Mouse (Mus musculus) skeletal muscle tissue, adult 2 months (tissue): ENCODE measurements around the gene Sult1a1.
"Not testable (repeated sequence)": the region's sequence is repeated elsewhere in the genome, so short reads cannot be mapped to it uniquely, and the experiment has no call there.

Experiments used
- DNase-seq: peaks from one replicate; pipeline ENCODE4 v3.0.0-alpha.2; 2012; ENCODE audit warnings: low read depth, low spot score

Sult1a1 gene

DNA sequence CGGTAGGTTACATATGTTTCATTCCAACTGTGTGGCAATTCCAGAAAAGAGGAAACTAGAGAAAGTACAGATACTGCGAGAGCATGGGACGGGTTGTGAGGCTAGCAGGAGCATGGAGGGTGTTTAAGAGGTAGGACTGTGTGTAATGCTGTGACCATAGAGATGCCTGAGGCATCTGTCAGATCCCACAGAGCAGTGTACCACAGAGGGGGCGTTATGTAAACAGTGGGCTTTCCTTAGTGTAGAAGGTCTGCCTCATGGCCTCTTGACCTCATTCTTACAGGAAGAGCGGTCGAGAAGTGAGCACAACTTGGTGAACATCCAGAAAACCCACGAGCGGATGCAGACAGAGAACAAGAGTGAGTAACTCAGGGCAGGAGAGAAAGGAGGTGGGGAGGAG is 12.6 kb downstream of the Sult1a1 start:
- no peak for DNase-seq

DNA sequence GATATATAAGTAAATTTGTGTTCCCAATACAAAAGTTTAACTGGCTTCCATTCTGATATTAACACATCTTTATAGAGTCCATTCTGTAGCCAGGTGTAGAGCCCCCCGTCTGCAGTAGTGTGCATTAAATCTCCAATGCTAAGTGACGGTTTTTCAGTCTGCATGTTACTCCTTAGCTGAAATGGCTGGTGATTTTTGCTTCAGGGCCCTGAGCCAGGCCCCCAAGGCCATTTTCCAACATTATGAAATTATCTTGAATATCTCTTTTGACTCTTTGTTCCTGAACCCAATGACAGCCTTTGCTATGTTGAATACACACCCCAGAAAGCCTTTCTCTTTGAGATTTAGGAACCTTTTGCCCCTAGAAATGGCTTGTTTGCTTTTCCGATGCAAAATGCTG is 16.5 kb downstream of the Sult1a1 start:
- DNase-seq = no peak

DNA sequence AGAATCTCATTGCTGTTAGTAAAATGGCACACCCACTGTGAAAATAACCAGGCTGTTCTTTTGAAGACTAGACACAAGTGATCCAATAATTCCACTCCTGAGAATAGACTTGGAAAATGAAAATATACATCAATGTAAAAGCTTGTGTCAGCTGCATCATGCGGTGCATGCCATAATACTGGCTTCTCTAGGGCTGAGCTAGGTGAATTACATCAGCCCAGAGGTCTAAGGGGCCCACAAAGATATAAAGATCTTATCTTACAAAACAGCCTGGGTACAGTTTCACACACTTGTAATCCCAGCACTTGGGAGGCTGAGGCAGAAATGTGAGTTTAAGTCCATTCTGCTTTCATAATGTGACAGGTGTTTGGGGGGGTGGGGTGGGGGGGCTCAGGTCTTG is 18.7 kb downstream of the Sult1a1 start:
- DNase-seq = no peak

DNA sequence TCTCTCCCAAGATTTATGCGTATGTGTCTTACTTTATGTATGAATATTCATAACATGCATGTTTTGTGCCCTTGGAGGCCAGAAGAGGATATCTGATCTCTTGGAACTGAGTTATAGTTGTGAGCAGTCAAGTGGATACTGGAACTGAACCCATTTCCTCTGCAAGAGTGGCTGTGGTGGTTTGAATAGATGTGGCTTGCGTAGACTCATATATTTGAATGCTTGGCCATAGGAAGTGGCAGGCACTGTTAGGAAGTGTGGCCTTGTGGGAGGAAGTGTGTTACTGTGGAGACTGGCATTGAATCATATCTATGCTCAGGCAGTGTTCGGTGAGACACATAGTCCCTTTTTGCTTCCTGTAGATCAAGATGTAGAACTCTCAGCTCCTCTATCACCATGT is 20.5 kb downstream of the Sult1a1 start:
- DNase-seq = no peak

DNA sequence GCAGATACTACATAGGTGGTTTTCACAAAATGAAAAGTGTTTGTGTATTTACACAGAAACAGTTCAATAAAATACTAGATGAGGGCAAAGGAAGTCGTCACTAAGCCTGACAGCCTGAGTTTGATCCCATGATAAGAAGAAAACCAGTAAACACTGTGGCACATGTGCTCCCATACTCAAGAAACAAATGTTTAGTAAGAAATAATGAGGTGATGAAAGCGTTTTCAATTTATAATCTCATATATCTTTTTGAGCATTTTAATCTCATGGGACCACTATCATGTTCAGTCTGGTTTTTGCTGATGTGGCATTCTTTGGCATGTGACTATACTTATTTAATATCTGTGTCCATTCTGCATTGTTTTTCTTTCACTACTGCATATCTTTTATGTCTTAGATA is 22.2 kb downstream of the Sult1a1 start:
- no peak for DNase-seq

DNA sequence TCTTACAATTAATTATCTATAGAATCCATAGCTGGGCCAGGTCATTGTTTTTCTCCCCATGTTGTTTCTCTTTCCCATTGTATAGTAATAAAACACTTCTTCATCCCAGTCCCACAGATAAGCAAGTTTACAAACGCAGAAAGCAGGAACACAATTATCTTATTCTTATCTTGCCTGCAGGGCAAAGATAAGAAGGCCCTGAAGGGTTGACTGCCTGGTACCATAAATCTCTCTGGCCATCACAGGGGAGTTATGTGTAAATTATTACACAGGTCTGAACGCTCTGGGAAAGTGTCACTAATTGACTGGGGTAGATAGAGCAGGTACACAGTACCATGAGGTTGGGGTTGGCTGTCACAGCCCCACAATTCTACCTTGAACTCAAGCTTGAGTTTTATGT is 25.4 kb downstream of the Sult1a1 start:
- no peak for DNase-seq

DNA sequence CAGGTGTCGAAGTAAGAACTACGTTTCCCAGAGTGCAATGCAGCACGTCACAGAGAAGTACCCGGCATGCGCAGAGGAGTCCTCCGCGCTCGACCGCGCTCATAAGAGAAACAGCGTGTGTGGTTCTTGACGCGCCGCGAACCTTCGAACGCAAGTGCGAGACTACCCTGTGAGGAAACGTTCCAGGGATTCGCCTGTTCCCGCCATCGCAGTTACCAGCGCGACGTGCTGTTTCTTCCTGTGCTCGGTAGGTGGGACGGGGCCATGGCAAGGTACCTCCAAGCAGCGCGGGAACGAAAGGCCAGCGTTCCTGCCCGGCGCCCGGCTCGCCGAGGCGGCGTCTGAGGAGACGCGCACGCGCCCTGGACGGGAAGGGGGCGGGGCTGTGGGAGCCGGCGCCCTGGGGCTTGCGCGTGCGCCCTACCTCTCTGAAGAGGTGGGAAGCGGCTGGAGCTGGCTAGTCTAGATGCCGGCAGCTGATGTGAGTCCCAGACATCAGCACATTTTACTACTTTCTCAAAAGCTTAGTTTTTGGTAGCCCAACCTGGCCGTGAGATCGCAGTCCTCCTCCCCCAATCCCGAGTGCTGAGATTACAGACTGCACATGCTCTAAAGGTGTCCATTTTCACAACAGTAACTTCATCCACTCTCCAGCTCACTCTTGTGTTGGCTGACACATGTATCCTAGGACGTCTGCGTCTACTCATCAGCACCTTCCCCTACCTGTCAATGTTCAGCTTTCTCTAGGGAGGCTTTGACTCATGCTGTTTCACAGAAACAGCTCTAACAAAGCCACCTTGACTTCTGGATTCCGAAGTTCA is 26.8 kb downstream of the Sult1a1 start, which contains the start of gene Sgf29:
TSS of gene Sgf29 (plus strand) at position 79 of the 821 bp plus-strand sequence.
- peak; percentile 85 for DNase-seq

DNA sequence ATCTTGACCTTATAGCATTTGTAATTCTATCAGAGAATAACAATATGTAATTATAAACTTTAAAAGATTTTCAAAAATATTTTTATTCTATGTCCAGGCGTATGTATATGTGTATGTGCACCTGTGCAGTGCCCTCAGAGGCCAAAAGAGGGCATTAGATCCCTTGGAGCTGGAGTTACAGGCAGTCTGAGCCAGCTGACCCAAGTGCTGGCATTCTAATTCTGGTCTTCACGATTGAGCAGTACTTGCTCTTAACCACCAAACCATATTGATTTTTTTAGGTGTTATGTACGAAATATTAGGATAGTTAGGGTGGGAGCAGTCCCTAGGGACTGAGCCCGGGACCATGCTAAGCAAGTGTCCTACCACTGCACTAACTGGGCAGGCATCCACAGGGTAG is 27.7 kb downstream of the Sult1a1 start:
- no peak for DNase-seq

DNA sequence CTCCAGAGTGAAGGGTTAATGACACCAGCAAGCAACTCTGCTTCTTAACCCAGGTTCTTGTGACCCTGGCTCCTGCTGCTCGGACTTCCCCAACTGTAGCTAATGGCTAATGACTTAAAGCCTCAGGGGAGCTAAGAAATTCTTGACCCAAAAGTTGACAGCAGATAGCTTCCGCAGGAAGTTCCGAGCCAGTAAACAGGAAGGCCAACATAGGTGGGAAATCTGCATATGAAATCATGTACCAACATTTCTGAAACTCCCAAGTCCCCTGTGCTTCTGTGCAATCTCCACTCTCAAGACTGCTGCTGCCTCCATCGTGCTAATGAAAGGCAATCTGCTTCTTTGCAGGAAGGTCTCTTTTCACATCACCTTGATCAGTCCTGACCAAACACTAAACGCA is 30.5 kb downstream of the Sult1a1 start:
- no peak for DNase-seq

DNA sequence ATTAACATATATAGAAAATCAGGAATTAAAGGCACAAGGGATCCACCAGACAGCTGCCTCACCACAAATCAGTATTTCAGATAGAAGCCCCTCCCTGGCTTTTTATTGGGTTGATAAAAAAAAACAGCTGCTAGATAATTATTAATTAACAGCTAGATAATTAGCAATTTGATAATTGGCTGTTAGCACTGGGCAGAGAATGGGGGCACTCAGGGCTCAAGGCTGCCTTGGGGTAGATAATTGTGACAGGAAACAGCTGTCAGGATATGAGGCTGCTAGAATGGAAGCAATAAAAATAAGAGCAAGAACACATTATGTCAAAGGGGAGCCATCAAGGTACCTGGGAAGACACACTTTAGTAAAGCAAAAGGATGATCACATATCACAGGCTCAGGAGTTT is 31.3 kb downstream of the Sult1a1 start:
- no peak for DNase-seq

DNA sequence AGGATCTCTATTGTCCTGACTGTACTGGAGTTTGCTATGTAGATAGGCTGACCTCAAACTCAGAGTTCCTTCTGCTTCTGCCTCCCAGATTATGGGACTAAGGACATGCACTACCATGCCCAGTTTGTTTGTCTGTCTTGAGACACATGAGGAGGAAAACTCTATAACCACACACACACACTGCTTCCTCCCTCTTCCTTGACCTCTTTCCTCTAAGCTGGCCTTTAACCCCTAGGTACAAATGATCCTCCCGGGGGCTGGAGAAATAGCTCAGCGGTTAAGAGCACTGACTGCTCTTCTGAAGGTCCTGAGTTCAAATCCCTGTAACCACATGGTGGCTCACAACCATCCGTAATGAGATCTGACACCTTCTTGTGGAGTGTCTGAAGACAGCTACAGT is 31.9 kb downstream of the Sult1a1 start:
- DNase-seq = no peak

DNA sequence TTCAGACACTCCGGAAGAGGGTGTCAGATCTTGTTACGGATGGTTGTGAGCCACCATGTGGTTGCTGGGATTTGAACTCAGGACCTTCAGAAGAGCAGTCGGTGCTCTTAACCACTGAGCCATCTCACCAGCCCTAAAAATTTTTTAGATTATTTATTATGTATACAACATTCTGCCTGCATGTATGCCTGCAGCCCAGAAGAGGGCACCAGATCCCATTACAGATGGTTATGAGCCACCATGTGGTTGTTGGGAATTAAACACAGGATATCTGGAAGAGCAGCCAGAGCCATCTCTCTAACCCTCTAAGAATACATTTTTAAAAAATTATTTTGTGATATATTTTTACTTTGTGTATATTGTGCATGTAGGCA is 33.0 kb downstream of the Sult1a1 start:
- not testable (repeated sequence) for DNase-seq

DNA sequence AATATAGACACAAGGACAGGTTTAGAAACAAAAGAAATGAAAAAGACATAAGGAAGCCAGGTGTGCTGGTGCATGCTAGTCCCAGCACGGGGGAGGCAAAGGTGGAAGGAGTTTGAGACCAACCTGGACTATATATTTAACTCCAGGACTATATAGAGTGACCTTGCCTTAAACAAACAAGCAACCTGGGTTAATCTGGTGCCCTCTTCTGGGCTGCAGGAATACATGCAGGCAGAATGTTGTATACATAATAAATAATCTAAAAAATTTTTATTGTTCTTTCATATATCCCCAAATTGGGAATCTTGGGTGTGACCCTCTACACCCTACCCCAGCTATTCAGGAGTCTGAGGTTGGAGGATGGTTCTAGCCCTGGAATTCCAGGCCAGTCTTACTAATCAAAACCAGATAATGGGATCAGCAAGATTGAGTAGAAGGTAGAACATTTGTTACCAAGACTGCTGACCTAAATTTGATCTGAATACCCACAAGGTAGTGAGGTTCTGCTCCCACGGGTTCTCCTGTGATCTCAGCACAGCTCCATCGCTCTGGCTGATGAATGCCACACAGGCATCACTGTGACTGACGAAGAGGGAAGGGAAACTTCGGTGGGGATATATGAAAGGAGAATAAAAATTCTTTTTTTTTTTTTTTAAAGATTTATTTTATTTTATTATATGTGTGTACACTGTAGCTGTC is 33.5 kb downstream of the Sult1a1 start:
- no peak for DNase-seq

DNA sequence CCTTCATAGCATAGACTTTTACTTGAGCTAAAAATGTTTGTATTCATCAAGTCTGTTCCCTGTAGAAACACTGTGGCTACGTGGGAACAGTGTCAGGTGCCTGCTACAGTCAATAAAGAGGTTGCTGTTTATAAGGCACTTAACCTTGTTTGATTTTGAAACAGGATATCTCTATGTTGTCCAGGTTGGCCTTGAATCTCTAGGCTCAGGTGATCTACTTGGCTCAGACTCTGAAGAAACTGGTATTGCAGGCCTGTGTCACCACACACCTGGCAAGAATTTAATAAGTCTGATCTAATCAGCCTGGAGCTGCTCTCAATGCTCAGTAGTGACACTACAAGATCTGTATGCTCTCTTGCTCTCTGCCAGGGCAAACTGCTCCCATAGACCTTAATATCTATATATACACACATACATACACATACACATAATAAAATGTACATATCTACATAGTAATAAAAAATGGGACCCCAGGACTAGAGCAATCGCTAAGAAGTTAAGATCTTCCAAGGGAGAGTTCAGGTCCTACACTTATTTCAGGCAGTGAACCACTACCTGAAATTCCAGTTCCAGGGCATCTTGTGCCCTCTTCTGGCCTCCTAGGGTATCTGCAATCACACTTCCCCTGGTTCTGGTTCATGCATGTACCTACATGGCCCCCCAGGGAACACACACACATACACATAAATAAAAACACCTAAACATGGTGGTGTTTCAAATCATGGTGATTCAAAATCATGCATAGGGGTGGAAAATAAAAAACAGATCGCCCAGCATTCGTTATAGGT is 39.3 kb downstream of the Sult1a1 start:
- no peak for DNase-seq

DNA sequence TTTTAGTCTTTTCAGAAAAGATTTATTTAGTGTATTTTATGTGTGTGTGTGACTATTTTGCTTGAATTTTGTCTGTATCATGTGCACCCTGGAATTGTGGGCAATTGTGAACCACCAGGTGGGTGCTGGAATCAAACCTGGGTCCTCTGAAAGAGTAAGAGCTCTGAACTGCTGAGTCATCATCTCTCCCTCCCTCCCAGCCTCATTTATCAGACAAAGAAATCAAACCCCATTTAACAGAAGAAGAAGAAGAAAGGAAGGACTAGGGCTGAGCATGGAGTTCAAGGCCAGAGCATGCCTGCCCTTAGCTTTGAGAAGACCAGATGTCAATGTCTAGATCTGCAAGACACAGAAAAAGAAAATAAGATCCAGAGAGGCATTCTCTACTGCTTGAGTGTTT is 40.9 kb downstream of the Sult1a1 start:
- DNase-seq = no peak

DNA sequence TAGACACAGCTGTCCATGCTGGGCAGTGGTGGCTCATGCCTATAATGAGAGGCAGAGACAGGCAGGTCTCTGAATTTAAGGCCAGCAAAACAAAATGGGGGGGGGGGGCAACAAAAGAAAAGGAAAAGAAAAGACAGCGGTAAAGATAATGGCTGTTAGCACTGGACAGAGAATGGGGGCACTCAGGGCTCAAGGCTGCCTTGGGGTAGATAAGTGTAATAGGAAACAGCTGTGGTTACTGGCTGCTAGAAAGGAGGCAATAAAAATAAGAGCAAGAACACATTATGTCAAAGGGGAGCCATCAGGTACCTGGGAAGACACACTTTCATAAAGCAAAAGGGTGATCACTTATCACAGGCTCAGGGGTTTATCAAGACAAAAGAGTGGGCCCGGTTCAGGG is 43.8 kb downstream of the Sult1a1 start:
- no peak for DNase-seq

DNA sequence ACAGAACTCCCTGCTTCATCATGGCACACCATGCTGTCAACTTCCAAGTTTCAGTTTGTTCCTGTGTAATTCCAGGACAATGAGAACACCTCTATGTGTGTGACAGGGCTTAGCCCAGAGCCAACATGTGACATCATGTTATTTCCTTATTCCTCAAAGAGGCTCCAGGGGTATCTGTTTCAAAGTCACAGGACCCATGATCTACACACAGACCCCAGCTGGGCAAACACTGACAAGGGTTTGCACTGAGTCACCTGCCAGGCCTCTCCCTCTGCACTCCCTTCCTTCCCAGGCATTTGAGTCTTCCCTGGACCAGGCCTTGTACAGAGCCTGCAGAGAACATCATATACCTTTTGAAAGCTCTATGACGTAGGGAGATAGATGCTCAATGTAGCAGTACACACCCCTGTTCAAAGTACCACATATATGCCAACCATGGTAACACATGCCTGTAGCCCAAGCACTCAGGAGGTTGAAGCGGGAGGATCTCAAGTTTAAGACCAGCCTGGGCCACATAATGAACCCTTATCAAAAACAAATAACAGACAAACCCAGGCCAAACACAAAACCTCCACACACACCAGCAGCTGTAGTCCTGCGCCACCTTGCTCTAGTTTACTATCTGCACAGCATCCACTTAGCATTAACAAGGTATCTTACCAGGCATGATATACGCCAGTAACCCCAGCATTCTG is 45.3 kb downstream of the Sult1a1 start, which contains the start of gene Nupr1:
TSS of gene Nupr1 (minus strand) at position 38 of the 695 bp plus-strand sequence.
- DNase-seq = no peak

DNA sequence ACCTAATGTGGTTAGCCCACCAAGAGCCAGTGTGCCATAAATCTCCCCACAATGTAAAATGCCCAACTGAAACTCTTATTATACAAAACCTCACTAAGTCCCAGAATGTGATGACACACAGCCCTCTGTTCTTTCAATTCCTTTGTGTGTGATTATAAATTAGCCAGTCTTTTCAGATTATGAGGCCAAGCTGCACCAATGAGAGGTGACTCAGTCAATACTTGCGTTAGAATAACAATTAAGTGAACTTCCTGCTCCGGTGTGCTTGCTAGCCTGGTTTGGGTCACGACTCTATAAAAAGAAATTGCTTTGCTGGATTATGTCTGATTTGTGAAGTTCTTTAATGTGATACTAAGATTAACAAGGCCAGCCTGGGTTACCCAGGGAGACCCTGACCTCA is 46.3 kb downstream of the Sult1a1 start:
- DNase-seq = no peak

DNA sequence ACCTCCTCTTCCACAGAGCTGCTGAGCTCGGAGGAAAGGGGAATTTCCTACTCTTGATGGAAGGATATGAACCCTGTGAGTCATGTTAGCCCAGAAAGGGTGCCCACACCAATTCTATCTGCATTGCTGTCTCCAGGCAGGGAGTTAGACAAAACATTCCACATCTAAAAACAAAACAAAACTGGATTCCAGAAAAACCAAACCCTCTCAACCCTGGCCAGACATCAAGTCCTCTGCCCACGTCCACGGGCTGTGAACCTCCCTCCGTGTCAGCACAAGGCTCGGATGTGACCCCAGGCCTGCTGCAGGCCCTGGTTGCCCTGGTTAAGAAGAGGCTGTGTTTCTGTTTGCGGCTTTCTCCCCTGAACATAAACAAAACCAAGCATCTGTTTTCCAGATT is 48.1 kb downstream of the Sult1a1 start:
- no peak for DNase-seq

DNA sequence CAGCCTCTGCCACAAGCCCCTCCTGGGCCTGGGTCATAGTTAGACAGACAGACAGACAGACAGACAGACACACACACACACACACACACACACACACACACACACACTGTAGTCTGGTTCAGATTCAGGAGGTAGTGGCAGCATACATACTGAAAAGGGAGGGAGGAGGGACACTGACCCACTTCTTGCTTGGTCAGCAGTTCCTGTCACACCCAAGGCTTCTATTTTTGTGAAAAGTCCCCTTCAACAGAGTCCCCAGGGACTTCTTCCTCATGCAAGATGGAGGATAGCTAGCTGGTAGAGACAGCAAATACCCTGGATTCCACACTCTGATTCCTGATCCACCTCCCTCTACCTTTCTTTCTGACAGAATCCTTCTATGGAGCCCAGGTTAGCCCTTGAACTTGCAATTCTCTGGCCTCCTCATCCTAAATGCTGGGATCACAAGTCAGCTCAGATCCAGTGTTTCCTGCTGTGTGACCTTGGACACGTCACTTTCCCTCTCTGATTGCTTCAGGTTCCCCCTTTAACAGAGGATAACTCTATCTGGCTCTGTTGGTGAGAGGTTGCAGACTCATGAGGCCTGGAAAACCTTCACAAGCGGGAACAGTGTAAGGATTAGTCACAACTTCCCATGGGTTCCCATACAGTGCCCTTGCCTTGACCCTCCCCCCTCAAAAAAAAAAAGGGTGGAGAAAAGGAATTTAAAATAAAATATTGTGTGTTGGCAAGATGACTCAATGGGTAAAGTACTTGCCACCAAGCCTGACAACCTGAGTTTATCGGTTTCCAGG is 50.2 kb downstream of the Sult1a1 start:
- peak; percentile 54 for DNase-seq

DNA sequence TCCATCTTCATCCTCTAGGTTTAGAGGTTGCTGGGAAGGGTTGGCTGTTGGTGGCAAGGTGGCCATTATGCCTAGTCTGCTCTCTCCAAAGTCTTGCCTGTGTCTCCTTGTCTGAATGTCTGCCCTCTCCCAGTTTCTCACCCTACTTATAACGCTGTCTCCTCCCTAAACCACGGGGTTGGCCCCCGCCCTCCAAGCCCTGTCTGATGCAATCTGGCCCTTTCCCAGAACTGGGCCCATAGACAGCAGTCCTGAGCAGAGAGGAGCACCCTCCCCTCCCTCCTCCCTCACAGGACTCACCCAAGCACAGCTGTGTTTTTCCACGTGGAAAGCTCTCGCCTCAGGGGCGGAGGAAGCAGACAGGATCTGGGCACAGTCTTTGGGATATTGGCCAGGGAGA is 50.9 kb downstream of the Sult1a1 start:
- DNase-seq = peak; percentile 97
